19 mouse cellular contexts compared by ENCODE assay signal in the genomic region with DNA sequence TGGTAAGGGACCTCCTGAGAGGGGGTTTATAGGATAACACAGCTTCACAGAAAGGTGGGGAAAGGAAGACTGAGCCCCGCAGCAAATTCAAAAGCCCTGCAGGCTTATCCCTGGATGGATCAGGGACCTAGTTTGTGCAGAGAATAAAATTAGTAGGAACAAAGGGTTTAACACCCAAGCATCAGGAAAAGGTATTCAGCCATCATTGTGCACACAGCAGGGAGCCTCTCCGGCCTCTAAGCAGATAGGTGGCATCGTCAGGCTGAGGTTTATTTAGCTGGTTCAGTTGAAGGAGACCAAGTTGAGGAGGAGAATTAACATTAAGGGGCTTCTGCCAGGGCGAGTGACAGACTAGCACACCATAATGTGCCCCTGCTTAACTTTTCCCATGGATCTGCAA.
DNase-seq lines count a peak whose midpoint lies in the region; ATAC-seq and TF ChIP-seq lines count a peak whose summit lies in the region.
"Had no signal": no experiment of that assay in that cellular context is flagged by ENCODE, and none has a peak within 500 bp of the region (broad histone marks: within the 10 kb centered on the region; RNA-seq: fewer than 3 reads in every experiment).

No protein-coding gene starts in this region.

- no peaks in the 10 kb centered on the region for H3K9me3 ChIP-seq in hindbrain, postnatal 0 days (ENCODE audit: low read length)
- no peaks in the 10 kb centered on the region for H3K9me3 ChIP-seq in hindbrain, embryonic 10.5 days
- no peaks in the 10 kb centered on the region for H3K9me3 ChIP-seq in ES-E14 (ENCODE audit: control insufficient read depth, insufficient read depth, low read depth, low read length)
- H3K9me3 ChIP-seq in midbrain, embryonic 12.5 days, result no peaks in the 10 kb centered on the region
- H3K9me3 ChIP-seq: embryonic facial prominence, embryonic 13.5 days; forebrain, embryonic 15.5 days; heart, embryonic 15.5 days had no signal

- no peak overlapping the region for H3K4me2 ChIP-seq in hindbrain, postnatal 0 days (ENCODE audit: low read depth, low read length)
- no peak overlapping the region for H3K4me2 ChIP-seq in midbrain, embryonic 12.5 days (replicated peaks)
- H3K4me2 ChIP-seq: embryonic facial prominence, embryonic 13.5 days; forebrain, embryonic 15.5 days; heart, embryonic 11.5 days; heart, embryonic 15.5 days; hindbrain, embryonic 14.5 days had no signal

- no peak for TF ChIP-seq CTCF in hindbrain, postnatal 0 days (IDR thresholded peaks at IDR 0.05; ENCODE audit: low read depth)

- no peak overlapping the region for H3K27ac ChIP-seq in hindbrain, postnatal 0 days
- no peak overlapping the region for H3K27ac ChIP-seq in hindbrain, embryonic 10.5 days
- H3K27ac ChIP-seq in ES-E14 (ENCODE audit: insufficient read depth, low read depth, low read length, poor library complexity, severe bottlenecking), result no peak overlapping the region
- H3K27ac ChIP-seq in midbrain, embryonic 12.5 days (replicated peaks), result no peak overlapping the region
- H3K27ac ChIP-seq: embryonic facial prominence, embryonic 13.5 days; forebrain, embryonic 15.5 days; heart, embryonic 15.5 days; hindbrain, embryonic 14.5 days had no signal

- H3K9ac ChIP-seq in hindbrain, postnatal 0 days (replicated peaks; ENCODE audit: low read length), result no peak overlapping the region
- H3K9ac ChIP-seq in ES-E14 (ENCODE audit: insufficient read depth, low read depth, low read length, poor library complexity, severe bottlenecking), result no peak overlapping the region
- H3K9ac ChIP-seq in midbrain, embryonic 12.5 days (replicated peaks), result no peak overlapping the region
- H3K9ac ChIP-seq: embryonic facial prominence, embryonic 13.5 days; forebrain, embryonic 15.5 days; heart, embryonic 15.5 days; hindbrain, embryonic 14.5 days had no signal

- peak; percentile 18; the same call in 1 of the 2 replicates for ATAC-seq in hindbrain, postnatal 0 days
- peak; percentile 24; the same call in 1 of the 2 replicates for ATAC-seq in midbrain, embryonic 12.5 days (ENCODE audit: low FRiP score, low read depth)
- no peak for ATAC-seq in erythroid progenitor cell, adult 5-6 weeks (replicated peaks; ENCODE audit: low FRiP score, poor library complexity, severe bottlenecking)
- ATAC-seq: forebrain, embryonic 15.5 days; intestine, embryonic 16.5 days had no signal

- no peak for DNase-seq in hindbrain, postnatal 0 days (ENCODE audit: low spot score)
- no peak for DNase-seq in hindbrain, embryonic 10.5 days (ENCODE audit: low spot score)
- peak; percentile 29 for DNase-seq in ES-E14 (ENCODE audit: low read depth, low spot score)
- no peak for DNase-seq in adrenal gland, postnatal 4 days (ENCODE audit: low spot score in 2 of 2)
- DNase-seq: adrenal gland, adult 8-10 months; cerebellum, adult 11-12 months; cerebellum, adult 9-10 months; cerebellum, postnatal 25 days; gastrocnemius, postnatal 36 days; heart, adult 18-20 months; heart, postnatal 14 days had no signal

- 42% methylated on average over 4 of the region's 4 CpGs for whole genome bisulfite sequencing in hindbrain, postnatal 0 days
- WGBS in hindbrain, embryonic 10.5 days, result 29% methylated on average over 4 of the region's 4 CpGs
- WGBS in midbrain, embryonic 12.5 days, result 13% methylated on average over 4 of the region's 4 CpGs

- H3K4me3 ChIP-seq in hindbrain, postnatal 0 days (ENCODE audit: low read length), result no peak overlapping the region
- no peak overlapping the region for H3K4me3 ChIP-seq in hindbrain, embryonic 10.5 days
- H3K4me3 ChIP-seq in ES-E14 (ENCODE audit: insufficient read depth in 1 of 2, low read depth in 1 of 2, low read length in 2 of 2, poor library complexity in 1 of 2, severe bottlenecking in 1 of 2), result no peak overlapping the region
- H3K4me3 ChIP-seq in midbrain, embryonic 12.5 days, result no peak overlapping the region
- H3K4me3 ChIP-seq: embryonic facial prominence, embryonic 13.5 days; forebrain, embryonic 15.5 days; heart, embryonic 15.5 days had no signal

- H3K27me3 ChIP-seq in hindbrain, postnatal 0 days (ENCODE audit: insufficient read depth, low read length), result no peaks in the 10 kb centered on the region
- no peaks in the 10 kb centered on the region for H3K27me3 ChIP-seq in hindbrain, embryonic 10.5 days (ENCODE audit: insufficient read depth, poor library complexity, severe bottlenecking)
- H3K27me3 ChIP-seq in midbrain, embryonic 12.5 days, result no peaks in the 10 kb centered on the region
- H3K27me3 ChIP-seq: embryonic facial prominence, embryonic 13.5 days; forebrain, embryonic 15.5 days; heart, embryonic 15.5 days had no signal

- no peaks in the 10 kb centered on the region for H3K36me3 ChIP-seq in hindbrain, postnatal 0 days (ENCODE audit: insufficient read depth, low read length)
- H3K36me3 ChIP-seq in hindbrain, embryonic 10.5 days, result no peaks in the 10 kb centered on the region
- H3K36me3 ChIP-seq in ES-E14 (ENCODE audit: control insufficient read depth, insufficient read depth, low read length, poor library complexity, severe bottlenecking), result no peaks in the 10 kb centered on the region
- H3K36me3 ChIP-seq in midbrain, embryonic 12.5 days, result no peaks in the 10 kb centered on the region
- H3K36me3 ChIP-seq: embryonic facial prominence, embryonic 13.5 days; forebrain, embryonic 15.5 days; heart, embryonic 15.5 days had no signal

- in situ Hi-C loops in ES-E14 (cut with MboI; ENCODE audit: low sequenced_read_pairs in 2 of 2, unreplicated experiment in 2 of 2), result no loop called here

- H3K4me1 ChIP-seq in hindbrain, postnatal 0 days (ENCODE audit: insufficient read depth, low read length), result no peaks in the 10 kb centered on the region
- peaks cover 7% of the 10 kb centered on the region; the same call in 1 of the 2 replicates for H3K4me1 ChIP-seq in hindbrain, embryonic 10.5 days (replicated peaks)
- no peaks in the 10 kb centered on the region for H3K4me1 ChIP-seq in ES-E14 (ENCODE audit: control insufficient read depth in 2 of 2, insufficient read depth in 2 of 2, low read length in 2 of 2, poor library complexity in 1 of 2)
- peaks cover 16% of the 10 kb centered on the region; the same call in 1 of the 2 replicates for H3K4me1 ChIP-seq in midbrain, embryonic 12.5 days
- H3K4me1 ChIP-seq: embryonic facial prominence, embryonic 13.5 days; forebrain, embryonic 15.5 days; heart, embryonic 15.5 days had no signal

TF ChIP-seq in ES-E14, 5 proteins besides CTCF, POLR2A, EP300 and RAD21:
- TF ChIP-seq HCFC1 (IDR thresholded peaks at IDR 0.05; ENCODE audit: borderline replicate concordance, insufficient read depth, low read length) (no peak), ZC3H11A (IDR thresholded peaks at IDR 0.05; ENCODE audit: borderline replicate concordance, low read depth, low read length) (no peak), ZNF384 (IDR thresholded peaks at IDR 0.05; ENCODE audit: low read depth, low read length) (no peak), CHD2 (IDR thresholded peaks at IDR 0.05; ENCODE audit: low read depth, low read length) (no peak), MAFK (IDR thresholded peaks at IDR 0.05; ENCODE audit: insufficient read depth, low read depth, low read length) (no peak)
